Mouse (Mus musculus) heart, embryonic 15.5 days (tissue): ENCODE data around the gene Tax1bp1. TPM values are rescaled to one million over a fixed set of nuclear protein-coding genes. Genes with fewer than 3 reads are reported as not detected.
A peak's percentile ranks its signal among the peaks of the same experiment; 100 is the strongest.
"Not testable (repeated sequence)": the region's sequence is repeated elsewhere in the genome, so short reads cannot be mapped to it uniquely, and the experiment has no call there.

Source experiments
- ATAC-seq: fragments of 200-750 bp; cut with Nextera tagmentation; replicated peaks from 2 replicates; pipeline ENCODE4 v1.8.0; 2017; ENCODE audit warnings: low read depth, moderate TSS enrichment; ENCODE audit not compliant: insufficient number of reproducible peaks, insufficient read depth, low FRiP score
- H3K27ac ChIP-seq: fragments of 300-500 bp; sonication (generic); 2 replicates; pipeline ENCODE4 v1.5.1; 2015; ENCODE audit warnings: mild to moderate bottlenecking, inconsistent platforms
- H3K27me3 ChIP-seq: fragments of 300-500 bp; sonication (generic); 2 replicates; pipeline ENCODE4 v1.6.1; 2015; ENCODE audit warnings: inconsistent platforms
- H3K36me3 ChIP-seq: fragments of 300-500 bp; sonication (generic); 2 replicates; pipeline ENCODE4 v1.6.1; 2015; ENCODE audit warnings: mild to moderate bottlenecking, inconsistent platforms
- H3K4me1 ChIP-seq: fragments of 300-500 bp; sonication (generic); replicated peaks from 2 replicates; pipeline ENCODE4 v1.6.1; 2015; ENCODE audit warnings: inconsistent platforms
- H3K4me2 ChIP-seq: fragments of 300-500 bp; sonication (generic); 2 replicates; pipeline ENCODE4 v1.6.1; 2015; ENCODE audit warnings: inconsistent platforms, mild to moderate bottlenecking, moderate library complexity
- H3K4me3 ChIP-seq: fragments of 300-500 bp; sonication (generic); 2 replicates; pipeline ENCODE4 v1.5.1; 2015; ENCODE audit warnings: mild to moderate bottlenecking, inconsistent platforms
- H3K9ac ChIP-seq: fragments of 300-500 bp; sonication (generic); 2 replicates; pipeline ENCODE4 v1.6.1; 2015; ENCODE audit warnings: mild to moderate bottlenecking, inconsistent platforms
- H3K9me3 ChIP-seq: fragments of 300-500 bp; sonication (generic); replicated peaks from 2 replicates; pipeline ENCODE4 v1.6.1; 2016; ENCODE audit warnings: inconsistent platforms
- WGBS: fragments of 180-500 bp; shearing (Covaris S2); methylation state at CpG from one replicate; pipeline ENCODE4 v1.1.7; 2015; ENCODE audit warnings: mixed read lengths; 5-methylcytosine and 5-hydroxymethylcytosine counted together
- polyA plus RNA-seq: library from polyadenylated mRNA; unstranded; fragments of >200 nt; fragmentation: Nextera tagmentation; extraction: Ambion mirVana; gene quantifications from 2 replicates; pipeline ENCODE4 v1.2.1, GENCODE M21; 2015

Gene Tax1bp1
- 113 and 115 TPM in 2 replicates for polyA plus RNA-seq

DNA sequence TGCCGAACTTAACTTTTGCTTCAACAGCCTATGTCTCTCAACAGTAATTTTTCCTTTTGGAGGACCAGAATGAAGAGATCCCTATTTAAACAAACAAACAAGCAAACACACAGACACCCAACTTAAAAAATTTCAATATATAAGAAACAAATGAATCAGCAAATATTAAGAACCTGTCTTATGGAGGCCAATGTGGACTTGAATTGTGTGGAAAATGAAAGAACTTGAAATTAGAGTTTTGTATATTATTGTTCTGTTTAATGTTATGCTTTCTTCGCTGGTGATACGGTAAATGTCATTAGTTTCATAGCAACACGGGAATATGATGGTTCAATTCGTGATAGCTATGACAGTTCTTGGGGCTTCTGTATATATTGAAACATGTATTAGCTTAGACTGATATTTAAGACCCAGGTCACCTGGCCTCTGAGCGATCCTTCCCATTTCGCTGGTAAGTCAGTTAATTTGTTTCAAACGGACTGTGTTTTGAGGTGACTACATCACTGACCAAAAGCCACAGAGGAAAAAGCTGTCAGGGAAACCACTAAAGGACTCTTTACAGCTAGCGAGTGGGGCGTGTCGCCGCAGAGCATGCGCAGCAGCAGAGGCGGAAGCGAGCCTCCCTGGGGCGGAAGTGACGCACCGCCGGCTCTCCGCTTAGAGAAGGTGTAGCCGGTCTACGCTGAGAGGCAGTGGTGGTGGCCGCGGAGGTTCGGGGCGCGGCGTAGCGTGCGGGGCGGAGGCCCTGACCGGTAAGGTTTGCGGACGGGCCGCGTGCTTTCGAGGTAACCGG is at the start of gene Tax1bp1:
TSS of gene Tax1bp1 (plus strand) at position 626 of the 793 bp plus-strand sequence.
- Histone ChIP-seq H3K9me3 (no peaks in the 10 kb centered on the region), H3K27ac (peak within 1 kb of the TSS; percentile 88), H3K27me3 (no peaks in the 10 kb centered on the region), H3K4me3 (peak within 1 kb of the TSS; percentile 74), H3K4me2 (peak within 1 kb of the TSS; percentile 69), H3K9ac (peak within 1 kb of the TSS; percentile 75), H3K36me3 (no peaks in the 10 kb centered on the region), H3K4me1 (peaks cover 8% of the 10 kb centered on the region)
- WGBS, result 3% methylated on average over 38 of the region's 38 CpGs
- ATAC-seq, result peak; percentile 97

DNA sequence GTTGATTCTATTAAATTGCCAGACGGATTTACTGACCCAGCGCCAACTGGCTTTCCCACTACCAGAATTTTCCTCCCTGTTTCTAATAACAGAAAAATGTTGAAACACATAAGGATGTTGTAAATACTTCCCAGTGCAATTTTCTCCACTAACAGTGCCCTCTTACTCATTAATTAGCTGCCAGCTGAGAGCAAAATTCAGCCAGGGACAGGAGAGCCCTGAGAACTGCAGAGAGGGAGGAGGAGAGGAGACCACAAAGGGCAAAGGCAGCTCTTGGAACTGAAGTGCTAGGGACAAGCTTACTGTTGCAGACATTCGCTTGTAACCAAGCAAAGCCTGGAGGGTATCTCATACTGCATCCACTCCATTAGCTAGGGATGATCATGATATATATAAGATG is 45.9 kb upstream of the Tax1bp1 start:
- WGBS, result 68% methylated on average over 3 of the region's 3 CpGs
- H3K4me2 ChIP-seq, result no peak overlapping the region
- H3K4me1 ChIP-seq, result no peaks in the 10 kb centered on the region

DNA sequence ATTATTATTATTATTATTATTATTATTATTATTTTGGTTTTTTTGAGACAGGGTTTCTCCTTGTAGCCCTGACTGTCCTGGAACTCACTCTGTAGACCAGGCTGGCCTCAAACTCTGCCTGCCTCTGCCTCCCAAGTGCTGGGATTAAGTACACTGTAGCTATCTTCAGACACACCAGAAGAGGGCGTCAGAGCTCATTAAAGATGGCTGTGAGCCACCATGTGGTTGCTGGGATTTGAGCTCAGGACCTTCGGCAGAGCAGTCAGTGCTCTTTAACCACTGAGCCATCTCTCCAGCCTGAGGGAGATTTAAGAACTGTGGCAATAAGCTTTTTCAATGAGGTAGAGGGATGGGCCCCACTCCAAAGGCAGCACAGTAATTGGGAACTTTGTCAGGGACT is 43.7 kb upstream of the Tax1bp1 start:
- H3K27ac ChIP-seq, H3K9me3 ChIP-seq, H3K27me3 ChIP-seq, H3K4me1 ChIP-seq, H3K9ac ChIP-seq, ATAC-seq, H3K36me3 ChIP-seq, H3K4me3 ChIP-seq, H3K4me2 ChIP-seq: not testable (repeated sequence)
- 47% methylated on average over 2 of the region's 2 CpGs for WGBS

More for the DNA sequence above, 45.9 kb upstream of the Tax1bp1 start:
- no peaks in the 10 kb centered on the region for H3K9me3 ChIP-seq
- H3K9ac ChIP-seq, result no peak overlapping the region
- no peak overlapping the region for H3K27ac ChIP-seq
- no peaks in the 10 kb centered on the region for H3K36me3 ChIP-seq
- no peak overlapping the region for H3K4me3 ChIP-seq
- no peaks in the 10 kb centered on the region for H3K27me3 ChIP-seq
- ATAC-seq, result no peak

DNA sequence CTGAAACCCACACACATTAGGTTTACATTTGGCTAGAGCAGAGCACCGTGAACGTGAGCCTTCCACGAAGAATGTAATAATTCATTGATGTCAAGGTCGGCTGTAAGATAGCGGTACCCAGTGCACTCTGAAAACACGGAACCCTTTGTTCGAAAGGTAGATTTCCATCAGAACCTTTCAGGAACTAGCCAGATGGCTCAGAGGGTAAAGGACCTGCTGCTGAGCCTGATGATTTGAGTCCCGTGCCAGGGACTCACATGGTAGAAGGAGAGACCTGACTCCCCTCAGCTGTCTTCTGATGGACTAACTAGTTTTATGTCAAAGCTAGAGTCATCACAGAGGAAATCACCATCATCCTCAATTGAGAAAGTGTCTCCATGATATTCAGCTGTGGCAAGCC is 41.7 kb upstream of the Tax1bp1 start:
- WGBS, result 65% methylated on average over 8 of the region's 8 CpGs

DNA sequence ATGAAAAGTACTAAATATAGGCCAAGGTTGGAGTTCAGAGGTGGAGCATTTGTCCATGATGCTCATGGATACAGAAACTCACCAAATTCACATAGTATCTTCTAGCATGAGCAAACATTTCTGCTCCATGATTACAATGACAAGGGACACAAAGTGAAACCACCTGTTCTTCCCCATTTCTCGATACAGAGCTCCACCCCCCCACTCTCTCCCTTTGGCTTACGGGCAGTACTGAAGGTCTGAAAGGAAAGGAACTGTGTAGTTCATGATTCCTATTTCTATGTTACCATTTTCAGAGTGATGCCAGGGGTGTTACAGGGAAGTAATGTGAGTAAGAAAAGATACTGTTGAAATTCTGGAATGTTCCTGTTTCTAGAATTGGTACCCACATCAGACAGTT is 41.0 kb upstream of the Tax1bp1 start:
- H3K27ac ChIP-seq, result no peak overlapping the region
- no peak overlapping the region for H3K4me2 ChIP-seq
- H3K9me3 ChIP-seq, result no peaks in the 10 kb centered on the region
- no peaks in the 10 kb centered on the region for H3K27me3 ChIP-seq
- no peaks in the 10 kb centered on the region for H3K36me3 ChIP-seq
- no peak overlapping the region for H3K4me3 ChIP-seq
- no peak for ATAC-seq
- WGBS, result 62% methylated on average over 2 of the region's 2 CpGs
- no peaks in the 10 kb centered on the region for H3K4me1 ChIP-seq
- no peak overlapping the region for H3K9ac ChIP-seq

More for the DNA sequence above, 41.7 kb upstream of the Tax1bp1 start:
- no peak for ATAC-seq
- Histone ChIP-seq H3K9ac (no peak overlapping the region), H3K36me3 (no peaks in the 10 kb centered on the region), H3K27me3 (no peaks in the 10 kb centered on the region), H3K4me1 (no peaks in the 10 kb centered on the region), H3K9me3 (no peaks in the 10 kb centered on the region), H3K27ac (no peak overlapping the region), H3K4me2 (no peak overlapping the region), H3K4me3 (no peak overlapping the region)

DNA sequence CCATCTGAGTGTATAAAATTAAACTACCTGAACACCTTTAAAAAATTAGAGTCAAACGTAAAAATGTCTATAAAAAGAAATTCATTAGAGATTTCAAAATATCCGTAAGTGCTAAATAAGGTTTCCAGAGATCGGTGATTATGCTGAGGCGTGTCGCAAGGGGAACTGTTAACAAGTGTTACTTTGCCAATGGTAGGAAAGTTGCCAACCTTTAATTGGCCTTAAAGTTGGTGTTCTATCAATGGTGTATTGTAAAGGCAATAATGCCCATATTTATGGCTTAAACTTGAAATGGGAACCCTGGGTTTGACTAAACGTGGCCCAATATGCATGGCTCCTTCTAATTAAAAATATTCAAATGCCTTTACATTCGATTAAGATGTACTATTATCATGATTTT is 39.8 kb upstream of the Tax1bp1 start:
- H3K4me2 ChIP-seq, result no peak overlapping the region
- 77% methylated on average over 7 of the region's 7 CpGs for WGBS
- H3K4me1 ChIP-seq, result no peaks in the 10 kb centered on the region
- H3K27me3 ChIP-seq, result no peaks in the 10 kb centered on the region
- no peak for ATAC-seq
- no peaks in the 10 kb centered on the region for H3K36me3 ChIP-seq
- H3K27ac ChIP-seq, result no peak overlapping the region
- H3K9ac ChIP-seq, result no peak overlapping the region
- H3K4me3 ChIP-seq, result no peak overlapping the region
- no peaks in the 10 kb centered on the region for H3K9me3 ChIP-seq

DNA sequence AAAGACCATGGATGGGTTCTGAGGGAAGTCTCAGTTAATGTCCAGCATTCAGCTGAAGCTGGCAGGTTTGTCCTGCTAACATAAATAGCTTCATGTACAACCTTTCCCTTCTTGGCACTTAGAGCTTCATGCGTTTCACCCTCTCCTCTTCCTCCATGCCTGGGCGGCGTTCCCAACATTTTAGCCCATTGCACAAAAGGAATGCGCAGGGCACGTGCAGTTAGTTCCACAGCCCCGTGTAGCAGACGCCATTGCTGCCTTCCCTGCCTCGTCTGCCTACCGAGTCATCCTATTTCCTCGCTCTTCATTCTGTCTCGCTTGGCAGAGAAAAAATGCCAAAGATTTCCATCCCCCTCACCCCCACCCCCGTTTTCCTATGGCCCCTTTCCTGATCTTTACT is 39.0 kb upstream of the Tax1bp1 start:
- Histone ChIP-seq H3K36me3 (no peaks in the 10 kb centered on the region), H3K4me2 (no peak overlapping the region), H3K9me3 (no peaks in the 10 kb centered on the region), H3K27me3 (no peaks in the 10 kb centered on the region), H3K4me1 (no peaks in the 10 kb centered on the region), H3K27ac (no peak overlapping the region), H3K4me3 (no peak overlapping the region), H3K9ac (no peak overlapping the region)
- 63% methylated on average over 12 of the region's 12 CpGs for WGBS
- ATAC-seq, result no peak

DNA sequence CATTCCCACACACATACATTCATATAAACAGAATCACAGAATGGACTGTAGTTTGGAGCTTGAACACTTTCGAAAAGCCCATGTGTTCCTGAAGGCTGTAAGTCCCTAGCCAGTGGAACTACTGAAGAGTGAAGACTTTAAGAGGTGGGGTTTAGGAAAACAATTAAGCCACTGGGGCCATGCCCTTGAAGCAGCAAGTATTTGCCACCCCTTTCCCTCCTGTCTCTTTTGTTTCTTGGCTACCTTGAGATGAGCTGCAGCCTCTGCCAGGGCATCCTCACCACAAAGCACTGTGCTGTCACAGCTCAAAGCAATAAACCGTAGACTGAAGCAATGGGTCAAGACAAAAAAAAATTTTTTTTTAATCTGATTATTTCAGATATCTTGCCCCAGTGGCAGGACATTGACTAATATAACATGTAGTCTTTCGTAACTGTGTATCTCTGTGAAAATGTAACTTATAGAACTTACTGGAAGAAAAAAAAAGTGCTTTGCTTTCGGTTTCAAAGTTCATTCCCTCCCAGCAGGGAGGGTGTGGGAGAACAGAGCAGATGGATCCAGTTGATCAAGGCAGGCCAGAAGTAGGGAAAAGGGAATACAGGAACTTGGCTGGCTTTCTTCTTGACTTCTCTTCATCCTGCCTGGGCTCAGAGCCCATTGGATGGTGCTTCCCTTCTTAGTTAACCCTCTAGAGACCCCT is 38.2 kb upstream of the Tax1bp1 start:
- no peak overlapping the region for H3K4me3 ChIP-seq
- H3K27me3 ChIP-seq, result no peaks in the 10 kb centered on the region
- no peak for ATAC-seq
- no peaks in the 10 kb centered on the region for H3K4me1 ChIP-seq
- H3K36me3 ChIP-seq, result no peaks in the 10 kb centered on the region
- H3K9me3 ChIP-seq, result no peaks in the 10 kb centered on the region
- 0 out of 2 replicates have a peak overlapping the region, but pooled peaks have one; percentile 6 for H3K27ac ChIP-seq
- H3K9ac ChIP-seq, result no peak overlapping the region
- 66% methylated on average over 4 of the region's 4 CpGs for WGBS
- H3K4me2 ChIP-seq, result no peak overlapping the region

DNA sequence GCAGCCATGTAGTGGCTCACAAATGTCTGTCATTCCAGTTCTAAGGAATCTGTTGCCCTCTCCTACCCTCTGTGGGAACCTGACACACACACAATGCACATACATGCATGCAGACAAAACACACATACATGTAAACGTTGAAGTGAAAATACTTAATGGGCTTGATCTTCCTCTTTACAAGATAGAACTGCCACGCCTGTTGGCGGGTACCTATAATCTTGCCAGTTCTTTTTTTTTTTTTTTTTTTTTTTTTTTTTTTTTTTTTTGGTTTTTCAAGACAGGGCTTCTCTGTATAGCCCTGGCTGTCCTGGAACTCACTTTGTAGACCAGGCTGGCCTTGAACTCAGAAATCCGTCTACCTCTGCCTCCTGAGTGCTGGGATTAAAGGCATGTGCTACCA is 36.0 kb upstream of the Tax1bp1 start:
- not testable (repeated sequence) for H3K4me1 ChIP-seq, H3K27me3 ChIP-seq, ATAC-seq, H3K4me2 ChIP-seq, H3K9me3 ChIP-seq, H3K27ac ChIP-seq, H3K4me3 ChIP-seq, H3K9ac ChIP-seq, H3K36me3 ChIP-seq
- WGBS, result 68% methylated on average over 4 of the region's 4 CpGs

DNA sequence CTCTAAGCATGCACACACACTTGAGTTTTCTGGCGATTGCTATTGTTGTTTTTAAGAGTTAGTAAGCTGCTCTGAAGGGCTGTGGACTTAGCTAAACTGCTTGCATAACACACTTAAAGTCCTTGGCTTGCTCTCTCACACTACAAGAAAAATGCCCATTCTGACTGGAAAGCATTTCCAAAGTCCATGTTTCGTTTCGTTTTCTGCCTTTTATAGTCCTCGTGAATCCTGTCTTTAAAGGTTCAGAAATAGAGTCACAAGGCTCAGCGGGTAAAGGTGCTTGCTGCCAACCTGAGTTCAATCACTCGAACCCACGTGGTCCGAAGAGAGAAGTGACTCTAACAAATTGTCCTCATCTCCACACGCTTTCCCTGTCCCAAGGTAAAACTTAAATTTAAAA is 34.0 kb upstream of the Tax1bp1 start:
- Histone ChIP-seq H3K4me3 (no peak overlapping the region), H3K9me3 (no peaks in the 10 kb centered on the region), H3K36me3 (no peaks in the 10 kb centered on the region), H3K9ac (no peak overlapping the region), H3K27ac (no peak overlapping the region), H3K27me3 (no peaks in the 10 kb centered on the region), H3K4me2 (no peak overlapping the region), H3K4me1 (no peaks in the 10 kb centered on the region)
- no peak for ATAC-seq
- 75% methylated on average over 9 of the region's 9 CpGs for WGBS

DNA sequence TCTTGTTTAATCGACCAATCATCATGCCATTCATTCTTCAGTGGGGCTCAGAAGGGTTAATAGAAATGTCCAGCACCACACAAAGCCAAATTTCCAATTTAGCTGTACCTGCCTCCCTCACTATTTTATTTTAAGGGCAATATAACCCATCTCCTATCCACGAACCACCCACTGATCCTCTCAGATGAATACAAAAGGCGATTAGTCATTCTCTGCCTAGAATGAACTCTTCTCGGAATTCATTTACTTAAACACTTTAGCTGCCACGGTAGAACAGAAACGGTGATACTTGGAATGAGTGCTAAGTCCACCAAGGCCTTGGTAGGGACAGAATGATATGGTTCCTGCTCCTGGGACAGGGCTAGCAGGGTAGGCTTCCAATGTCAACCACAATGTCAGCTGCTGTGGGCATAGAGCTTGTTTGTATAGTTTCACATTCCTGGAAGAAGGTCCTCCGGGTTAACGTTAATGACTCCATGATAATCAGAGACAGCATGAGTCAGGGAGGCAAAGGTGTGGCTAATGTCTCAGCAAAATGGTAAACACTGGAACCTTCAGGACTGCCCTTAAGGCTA is 33.0 kb upstream of the Tax1bp1 start:
- H3K27me3 ChIP-seq, result no peaks in the 10 kb centered on the region

More for the DNA sequence above, 33.0 kb upstream of the Tax1bp1 start:
- Histone ChIP-seq H3K4me3 (no peak overlapping the region), H3K36me3 (no peaks in the 10 kb centered on the region), H3K9ac (no peak overlapping the region), H3K27ac (no peak overlapping the region), H3K4me1 (no peaks in the 10 kb centered on the region), H3K9me3 (no peaks in the 10 kb centered on the region), H3K4me2 (no peak overlapping the region)
- no peak for ATAC-seq
- 51% methylated on average over 8 of the region's 8 CpGs for WGBS
